Comparison of ENCODE assay signal across 8 mouse cellular contexts in the genomic region with DNA sequence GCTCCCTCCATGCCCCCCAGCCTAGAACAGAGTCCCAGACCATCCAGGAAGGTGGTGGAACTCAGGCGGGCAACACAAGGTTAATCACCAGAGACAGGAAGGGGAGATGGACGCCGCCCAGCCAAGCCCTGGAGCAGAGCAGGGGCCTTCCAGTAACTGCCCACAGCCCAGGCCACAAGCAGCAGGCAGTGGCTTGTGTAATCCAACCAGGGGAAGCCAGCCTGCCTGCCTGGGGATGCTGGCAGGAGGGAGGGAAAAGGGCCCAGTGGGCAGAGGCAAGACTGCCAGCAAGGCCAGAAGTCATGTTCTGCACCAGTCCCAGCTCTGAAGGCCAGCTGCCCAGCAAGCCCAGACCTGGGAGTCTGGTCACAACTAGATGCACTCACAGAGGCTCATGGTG. TPM values are rescaled to one million over a fixed set of nuclear protein-coding genes. Genes with fewer than 3 reads are reported as not detected.
DNase-seq lines count a peak whose midpoint lies in the region; ATAC-seq and TF ChIP-seq lines count a peak whose summit lies in the region.
"Had no signal": no experiment of that assay in that cellular context is flagged by ENCODE, and none has a peak within 500 bp of the region (broad histone marks: within the 10 kb centered on the region; RNA-seq: fewer than 3 reads in every experiment).

No protein-coding gene starts in this region.

- WGBS in kidney, adult 2 months, result 42% methylated on average over 3 of the region's 3 CpGs
- WGBS in bone marrow, adult 2 months, result 10% methylated on average over 3 of the region's 3 CpGs

- TF ChIP-seq CTCF in kidney, adult 2 months (conservative IDR thresholded peaks at IDR 0.05; ENCODE audit: insufficient read depth, insufficient read length, low read depth, low read length), result no peak
- TF ChIP-seq CTCF in bone marrow, adult 2 months (IDR thresholded peaks at IDR 0.05; ENCODE audit: control insufficient read depth, insufficient read depth, low read length), result no peak

- peaks cover 14% of the 10 kb centered on the region for H3K4me1 ChIP-seq in kidney, adult 2 months (ENCODE audit: control insufficient read depth, insufficient read depth, low read length)
- peaks cover 11% of the 10 kb centered on the region for H3K4me1 ChIP-seq in bone marrow, adult 2 months (ENCODE audit: control insufficient read depth, insufficient read depth, low read length)

- H3K4me3 ChIP-seq in kidney, adult 2 months (ENCODE audit: insufficient read depth, low read depth, low read length), result no peak overlapping the region
- H3K4me3 ChIP-seq in bone marrow, adult 2 months (replicated peaks; ENCODE audit: control insufficient read depth, low read depth, low read length), result peak overlapping the region; percentile 6

- no peak overlapping the region for H3K27ac ChIP-seq in kidney, adult 2 months (ENCODE audit: insufficient read depth, low read depth, low read length)
- H3K27ac ChIP-seq in bone marrow, adult 2 months (ENCODE audit: control insufficient read depth, insufficient read depth, low read depth, low read length, poor library complexity), result peak overlapping the region; percentile 91

- peak; percentile 71 to 78 for ATAC-seq in hematopoietic stem cell, adult 5-6 weeks (replicated peaks in 1 of 2; ENCODE audit: insufficient read depth in 1 of 2, low FRiP score in 2 of 2, low TSS enrichment in 1 of 2, low read depth in 1 of 2, poor library complexity in 2 of 2, severe bottlenecking in 2 of 2)

- DNase-seq in kidney, postnatal 4 days, result peak; percentile 34 to 51
- DNase-seq in kidney, adult 2 months, result no peak
- DNase-seq in monocyte, adult 2 months (ENCODE audit: low read depth in 1 of 2, low spot score in 2 of 2), result peak; percentile 46 to 51
- no peak for DNase-seq in left cerebral cortex, adult 8-10 months (ENCODE audit: low spot score in 2 of 2)
- no peak for DNase-seq in natural killer cell, adult 2 months (ENCODE audit: low spot score in 2 of 2)
- DNase-seq: embryo, embryonic 11 days had no signal

- H3K27me3 ChIP-seq in kidney, adult 2 months (replicated peaks; ENCODE audit: control insufficient read depth, insufficient read depth, low read length), result no peaks in the 10 kb centered on the region

- H3K36me3 ChIP-seq in kidney, adult 2 months (ENCODE audit: control insufficient read depth, insufficient read depth, low read length), result no peaks in the 10 kb centered on the region

- no peak for TF ChIP-seq POLR2A in kidney, adult 2 months (IDR thresholded peaks at IDR 0.05; ENCODE audit: low read depth, low read length)
- TF ChIP-seq POLR2A in bone marrow, adult 2 months (IDR thresholded peaks at IDR 0.05; ENCODE audit: borderline replicate concordance, control insufficient read depth, low read depth, low read length), result peak; percentile 12; the same call in 1 of the 2 replicates

RNA-seq across cellular contexts. Expression of a gene that starts 18.5 kb away (rescaled TPM):
- 27.7 and 30.8 TPM in 2 replicates for polyA plus RNA-seq in kidney, adult 2 months (2012; rRNA removed)
- 37.6 and 83.8 TPM in 2 replicates for polyA plus RNA-seq in bone marrow, adult 2 months (2011; ENCODE audit: insufficient read depth, insufficient read length, low replicate concordance, missing spikeins)
- total RNA-seq in hematopoietic stem cell, adult 5-6 weeks (2017), result 26.4 and 32.1 TPM in 2 replicates
- total RNA-seq in left cerebral cortex, adult 8-10 months (2022), result 10 to 100 TPM; 16.2 to 32.0 (median 20.3) TPM

RNA-seq across cellular contexts. Expression of a gene that starts 28.8 kb away (rescaled TPM):
- 114 and 117 TPM in 2 replicates for polyA plus RNA-seq in kidney, adult 2 months (2012; rRNA removed)
- polyA plus RNA-seq in bone marrow, adult 2 months (2011; ENCODE audit: insufficient read depth, insufficient read length, low replicate concordance, missing spikeins), result 197 and 344 TPM in 2 replicates
- 106 and 153 TPM in 2 replicates for total RNA-seq in hematopoietic stem cell, adult 5-6 weeks (2017)
- total RNA-seq in left cerebral cortex, adult 8-10 months (2022), result 100 to 1,000 TPM; 102 to 111 (median 109) TPM

RNA-seq across cellular contexts. Expression of a gene that starts 39.9 kb away (rescaled TPM):
- 1,431 and 1,557 TPM in 2 replicates for polyA plus RNA-seq in kidney, adult 2 months (2012; rRNA removed)
- 948 and 2,392 TPM in 2 replicates for polyA plus RNA-seq in bone marrow, adult 2 months (2011; ENCODE audit: insufficient read depth, insufficient read length, low replicate concordance, missing spikeins)
- total RNA-seq in hematopoietic stem cell, adult 5-6 weeks (2017), result 306 and 388 TPM in 2 replicates
- total RNA-seq in left cerebral cortex, adult 8-10 months (2022), result 100 to 1,000 TPM; 472 to 551 (median 538) TPM

RNA-seq across cellular contexts. Expression of a gene that starts 47.3 kb away (rescaled TPM):
- polyA plus RNA-seq in kidney, adult 2 months (2012; rRNA removed), result 230 and 235 TPM in 2 replicates
- 35.6 and 44.5 TPM in 2 replicates for polyA plus RNA-seq in bone marrow, adult 2 months (2011; ENCODE audit: insufficient read depth, insufficient read length, low replicate concordance, missing spikeins)
- 85.5 and 101 TPM in 2 replicates for total RNA-seq in hematopoietic stem cell, adult 5-6 weeks (2017)
- 10 to 100 TPM; 64.7 to 80.4 (median 72.9) TPM for total RNA-seq in left cerebral cortex, adult 8-10 months (2022)

RNA-seq across cellular contexts. Expression of a gene that starts 51.6 kb away (rescaled TPM):
- 1,948 and 2,036 TPM in 2 replicates for polyA plus RNA-seq in kidney, adult 2 months (2012; rRNA removed)
- 131 and 178 TPM in 2 replicates for polyA plus RNA-seq in bone marrow, adult 2 months (2011; ENCODE audit: insufficient read depth, insufficient read length, low replicate concordance, missing spikeins)
- total RNA-seq in hematopoietic stem cell, adult 5-6 weeks (2017), result 27.9 and 29.8 TPM in 2 replicates
- total RNA-seq in left cerebral cortex, adult 8-10 months (2022), result 100 to 1,000 TPM; 306 to 342 (median 330) TPM

Comparison
In these comparisons a context has a peak if more than half of its experiments do, and no peak if none do; other contexts are left out.
1. DNase-seq: peak in kidney, postnatal 4 days (2 of 2) and monocyte, adult 2 months (2 of 2); none in kidney, adult 2 months (single experiment), left cerebral cortex, adult 8-10 months (0 of 2) and natural killer cell, adult 2 months (0 of 2).